Mouse (Mus musculus) adrenal gland, adult (tissue): Measurements from ENCODE around the gene Cd8b1.
"Not testable (repeated sequence)": the region's sequence is repeated elsewhere in the genome, so short reads cannot be mapped to it uniquely, and the experiment has no call there.

ENCODE experiments used
- DNase-seq, 2 experiments: peaks; one replicate each; pipeline ENCODE4 v3.0.0; 2022 to 2023; ENCODE audit warnings: low spot score in 1 of 2; ENCODE audit not compliant: inconsistent age in 2 of 2

Cd8b1 gene

GRCm38 (mm10) chr6:71322491-71322921, at the start of gene Cd8b1:
TSS of gene Cd8b1 (plus strand) at chr6:71322788.
- DNase-seq = no peak

- DNase-seq = no peak
Measured at GRCm38 (mm10) chr6:71273715-71274114, 48.9 kb upstream of the Cd8b1 start.

- no peak for DNase-seq
Measured at GRCm38 (mm10) chr6:71274621-71275020, 48.0 kb upstream of the Cd8b1 start.

- DNase-seq = peak in 1 of 2 experiments; percentile 32
Measured at GRCm38 (mm10) chr6:71279418-71279817, 43.2 kb upstream of the Cd8b1 start.

- DNase-seq = no peak
Measured at GRCm38 (mm10) chr6:71293509-71293908, 29.1 kb upstream of the Cd8b1 start.

- DNase-seq = no peak
Measured at GRCm38 (mm10) chr6:71295303-71295702, 27.3 kb upstream of the Cd8b1 start.

- DNase-seq = no peak
Measured at GRCm38 (mm10) chr6:71298051-71298450, 24.5 kb upstream of the Cd8b1 start.

GRCm38 (mm10) chr6:71298751-71299150, 23.8 kb upstream of the Cd8b1 start:
- DNase-seq = peak; percentile 22 to 49

- peak in 1 of 2 experiments; percentile 34 for DNase-seq
Measured at GRCm38 (mm10) chr6:71302097-71302731, 20.4 kb upstream of the Cd8b1 start.

- no peak for DNase-seq
Measured at GRCm38 (mm10) chr6:71307486-71307885, 15.1 kb upstream of the Cd8b1 start.

GRCm38 (mm10) chr6:71321826-71322283, 733 bp upstream of the Cd8b1 start, which contains the start of gene Smyd1:
TSS of gene Smyd1 (minus strand) at chr6:71322233.
- no peak for DNase-seq

- DNase-seq = no peak
Measured at GRCm38 (mm10) chr6:71324816-71325215, 2.2 kb downstream of the Cd8b1 start.

GRCm38 (mm10) chr6:71329881-71330280, 7.3 kb downstream of the Cd8b1 start:
- DNase-seq = no peak

GRCm38 (mm10) chr6:71330486-71330885, 7.9 kb downstream of the Cd8b1 start:
- no peak for DNase-seq

- DNase-seq = not testable (repeated sequence)
Measured at GRCm38 (mm10) chr6:71331491-71331890, 8.9 kb downstream of the Cd8b1 start.

- no peak for DNase-seq
Measured at GRCm38 (mm10) chr6:71332236-71332965, 9.8 kb downstream of the Cd8b1 start.

- no peak for DNase-seq
Measured at GRCm38 (mm10) chr6:71333031-71333430, 10.4 kb downstream of the Cd8b1 start.

- DNase-seq = no peak
Measured at GRCm38 (mm10) chr6:71333578-71334273, 11.1 kb downstream of the Cd8b1 start.

- no peak for DNase-seq
Measured at GRCm38 (mm10) chr6:71337666-71338065, 15.1 kb downstream of the Cd8b1 start.

GRCm38 (mm10) chr6:71338941-71339340, 16.4 kb downstream of the Cd8b1 start:
- no peak for DNase-seq

- no peak for DNase-seq
Measured at GRCm38 (mm10) chr6:71339351-71339750, 16.8 kb downstream of the Cd8b1 start.

GRCm38 (mm10) chr6:71341179-71341578, 18.6 kb downstream of the Cd8b1 start:
- no peak for DNase-seq
